Mouse (Mus musculus) ovary, adult 18-20 months (tissue): ENCODE data around the gene Slc22a30.
"Not testable (repeated sequence)": the region's sequence is repeated elsewhere in the genome, so short reads cannot be mapped to it uniquely, and the experiment has no call there.

Source experiments
- DNase-seq: peaks from one replicate; pipeline ENCODE4 v3.0.0; 2022; ENCODE audit warnings: low spot score, mixed read lengths

The Slc22a30 gene

GRCm38 (mm10) chr19:8405011-8405410 lies at the start of gene Slc22a30:
Gene Slc22a30 (minus strand): TSS chr19:8405111.
- DNase-seq: not testable (repeated sequence)

- DNase-seq: no peak
Observed at GRCm38 (mm10) chr19:8448321-8448720, 43.4 kb upstream of the Slc22a30 start.

- DNase-seq: no peak
Observed at GRCm38 (mm10) chr19:8447516-8447915, 42.6 kb upstream of the Slc22a30 start.

GRCm38 (mm10) chr19:8431051-8431662 lies 26.2 kb upstream of the Slc22a30 start:
- DNase-seq: no peak

GRCm38 (mm10) chr19:8407290-8408021 lies 2.5 kb upstream of the Slc22a30 start:
- DNase-seq: not testable (repeated sequence)
